In genomic region chr9:44606646-44607045, GRCm38 (mm10) we compare ENCODE assay signal across 9 mouse cellular contexts. TPM values are rescaled to one million over a fixed set of nuclear protein-coding genes. Genes with fewer than 3 reads are reported as not detected.
DNase-seq lines count a peak whose midpoint lies in the region; ATAC-seq and TF ChIP-seq lines count a peak whose summit lies in the region.
"Had no signal": no experiment of that assay in that cellular context is flagged by ENCODE, and none has a peak within 500 bp of the region (broad histone marks: within the 10 kb centered on the region; RNA-seq: fewer than 3 reads in every experiment).

No protein-coding gene starts in this region.

- no peaks in the 10 kb centered on the region for H3K27me3 ChIP-seq in forebrain, embryonic 16.5 days (replicated peaks; ENCODE audit: control insufficient read depth, insufficient read depth, low read length)
- no peaks in the 10 kb centered on the region for H3K27me3 ChIP-seq in limb, embryonic 14.5 days (ENCODE audit: control insufficient read depth, insufficient read depth, low read length)
- H3K27me3 ChIP-seq in neural tube, embryonic 14.5 days (ENCODE audit: control insufficient read depth, insufficient read depth, low read length), result no peaks in the 10 kb centered on the region

- H3K4me1 ChIP-seq in forebrain, embryonic 16.5 days (replicated peaks; ENCODE audit: control insufficient read depth, insufficient read depth, low read length), result peaks cover 38% of the 10 kb centered on the region
- peaks cover 28% of the 10 kb centered on the region for H3K4me1 ChIP-seq in limb, embryonic 14.5 days (ENCODE audit: control insufficient read depth, insufficient read depth, low read length)
- peaks cover 36% of the 10 kb centered on the region for H3K4me1 ChIP-seq in neural tube, embryonic 14.5 days (ENCODE audit: control insufficient read depth, insufficient read depth, low read length)

- H3K9ac ChIP-seq in forebrain, embryonic 16.5 days (replicated peaks; ENCODE audit: low read depth, low read length), result no peak overlapping the region
- no peak overlapping the region for H3K9ac ChIP-seq in limb, embryonic 14.5 days (ENCODE audit: low read depth, low read length, severe bottlenecking)
- no peak overlapping the region for H3K9ac ChIP-seq in neural tube, embryonic 14.5 days (replicated peaks; ENCODE audit: low read depth, low read length)

- peak overlapping the region; percentile 62 for H3K4me3 ChIP-seq in left cerebral cortex, adult 2 months
- H3K4me3 ChIP-seq in forebrain, embryonic 16.5 days (replicated peaks; ENCODE audit: low read length), result no peak overlapping the region; the same call in 1 of the 2 replicates
- H3K4me3 ChIP-seq in limb, embryonic 14.5 days (replicated peaks; ENCODE audit: low read length), result peak overlapping the region; percentile 100
- peak overlapping the region; percentile 97 for H3K4me3 ChIP-seq in neural tube, embryonic 14.5 days (ENCODE audit: low read depth, low read length)

- 63% methylated on average over 4 of the region's 4 CpGs for WGBS in forebrain, embryonic 16.5 days
- WGBS in limb, embryonic 14.5 days, result 58% methylated on average over 4 of the region's 4 CpGs
- WGBS in neural tube, embryonic 14.5 days, result 66% methylated on average over 4 of the region's 4 CpGs

- H3K27ac ChIP-seq in left cerebral cortex, adult 2 months, result no peak overlapping the region
- no peak overlapping the region for H3K27ac ChIP-seq in forebrain, embryonic 16.5 days (ENCODE audit: low read length)
- H3K27ac ChIP-seq in limb, embryonic 14.5 days (replicated peaks; ENCODE audit: low read depth, low read length), result no peak overlapping the region
- H3K27ac ChIP-seq in neural tube, embryonic 14.5 days (ENCODE audit: low read depth, low read length), result no peak overlapping the region

- DNase-seq in left cerebral cortex, adult 2 months (ENCODE audit: extremely low spot score in 1 of 2, low spot score in 2 of 2), result no peak
- no peak for DNase-seq in left cerebral cortex, adult 8-10 months (ENCODE audit: low spot score in 2 of 2)
- no peak for DNase-seq in limb, embryonic 14.5 days (ENCODE audit: low spot score)
- DNase-seq in urinary bladder, postnatal 10 days (ENCODE audit: low spot score), result no peak
- no peak for DNase-seq in adrenal gland, postnatal 36 days
- no peak for DNase-seq in frontal cortex, postnatal 36 days (ENCODE audit: low spot score in 2 of 2)
- DNase-seq: cerebellum, adult 11-12 months had no signal

- peak overlapping the region; percentile 51 for H3K4me2 ChIP-seq in forebrain, embryonic 16.5 days (ENCODE audit: low read length)
- H3K4me2 ChIP-seq in limb, embryonic 14.5 days (replicated peaks; ENCODE audit: low read depth, low read length, severe bottlenecking), result peak overlapping the region; percentile 63
- H3K4me2 ChIP-seq in neural tube, embryonic 14.5 days (ENCODE audit: low read depth, low read length), result peak overlapping the region; percentile 72

- no peak for ATAC-seq in forebrain, embryonic 16.5 days
- ATAC-seq in limb, embryonic 14.5 days (ENCODE audit: low FRiP score, low read depth), result no peak
- no peak for ATAC-seq in neural tube, embryonic 14.5 days (ENCODE audit: low read depth)

- H3K36me3 ChIP-seq in forebrain, embryonic 16.5 days (ENCODE audit: control insufficient read depth, insufficient read depth), result peaks cover 10% of the 10 kb centered on the region
- H3K36me3 ChIP-seq in limb, embryonic 14.5 days (ENCODE audit: control insufficient read depth, insufficient read depth, low read length), result peaks cover 46% of the 10 kb centered on the region
- peaks cover 21% of the 10 kb centered on the region for H3K36me3 ChIP-seq in neural tube, embryonic 14.5 days (ENCODE audit: control insufficient read depth, insufficient read depth, low read length)

- H3K9me3 ChIP-seq in forebrain, embryonic 16.5 days (ENCODE audit: control insufficient read depth, low read length), result no peaks in the 10 kb centered on the region
- H3K9me3 ChIP-seq in limb, embryonic 14.5 days (ENCODE audit: control insufficient read depth, low read length), result no peaks in the 10 kb centered on the region
- no peaks in the 10 kb centered on the region for H3K9me3 ChIP-seq in neural tube, embryonic 14.5 days (ENCODE audit: control insufficient read depth, low read length)

- intact Hi-C loops in left cerebral cortex, adult 2 months (cut with DNase I), result no loop called here

- TF ChIP-seq CTCF in left cerebral cortex, adult 2 months (IDR thresholded peaks at IDR 0.05), result no peak

- no peak for TF ChIP-seq POLR2A in limb, embryonic 14.5 days (IDR thresholded peaks at IDR 0.05; ENCODE audit: borderline replicate concordance, extremely low read depth, insufficient read depth, insufficient read length)

RNA-seq across cellular contexts. Expression of gene Ddx6, which starts 2.0 kb away (rescaled TPM):
- 100 to 1,000 TPM; 145 to 148 TPM for total RNA-seq in left cerebral cortex, adult 2 months (2021)
- total RNA-seq in left cerebral cortex, adult 8-10 months (2022), result 100 to 1,000 TPM; 137 to 157 (median 145) TPM
- polyA plus RNA-seq in forebrain, embryonic 16.5 days (2015; fragmentation: Nextera tagmentation; extraction: Ambion mirVana), result 21.2 and 22.8 TPM in 2 replicates
- 41.7 and 42.0 TPM in 2 replicates for polyA plus RNA-seq in limb, embryonic 14.5 days (2012; rRNA removed)
- 18.5 and 20.4 TPM in 2 replicates for polyA plus RNA-seq in limb, embryonic 14.5 days (2014; fragmentation: Nextera tagmentation; extraction: Ambion mirVana)
- 20.2 and 33.8 TPM in 2 replicates for polyA plus RNA-seq in neural tube, embryonic 14.5 days (2014; fragmentation: Nextera tagmentation; extraction: Ambion mirVana)
- total RNA-seq in adrenal gland, postnatal 36 days (2021), result 100 to 1,000 TPM; 134 to 149 TPM

RNA-seq across cellular contexts. Expression of gene Cxcr5, which starts 45.0 kb away (rescaled TPM):
- total RNA-seq in left cerebral cortex, adult 2 months (2021), result not detected
- not detected for total RNA-seq in left cerebral cortex, adult 8-10 months (2022)
- not detected in 2 replicates for polyA plus RNA-seq in forebrain, embryonic 16.5 days (2015; fragmentation: Nextera tagmentation; extraction: Ambion mirVana)
- polyA plus RNA-seq in limb, embryonic 14.5 days (2012; rRNA removed), result 0.10 and 0.13 TPM in 2 replicates
- 0.30 TPM in 1 of 2 replicates, not detected in the other for polyA plus RNA-seq in limb, embryonic 14.5 days (2014; fragmentation: Nextera tagmentation; extraction: Ambion mirVana)
- polyA plus RNA-seq in neural tube, embryonic 14.5 days (2014; fragmentation: Nextera tagmentation; extraction: Ambion mirVana), result not detected in 2 replicates
- total RNA-seq in adrenal gland, postnatal 36 days (2021), result not detected
